Mouse (Mus musculus) fat pad, adult 2 months (tissue): ENCODE results near the gene Sclt1.

ENCODE experiments used
- DNase-seq: peaks from one replicate; pipeline ENCODE4 v3.0.0-alpha.2; 2011; ENCODE audit warnings: low read depth, low spot score; ENCODE audit errors: extremely low read depth

Gene Sclt1

GRCm38 (mm10) chr3:41587588-41587987, 154.7 kb downstream of the Sclt1 start:
- DNase-seq: no peak

- no peak for DNase-seq
Measured at GRCm38 (mm10) chr3:41586917-41587316, 155.4 kb downstream of the Sclt1 start.

- DNase-seq: no peak
Measured at GRCm38 (mm10) chr3:41586330-41586729, 156.0 kb downstream of the Sclt1 start.

GRCm38 (mm10) chr3:41585548-41585947, 156.8 kb downstream of the Sclt1 start:
- DNase-seq: no peak

- DNase-seq: no peak
Measured at GRCm38 (mm10) chr3:41583621-41584020, 158.7 kb downstream of the Sclt1 start.

- no peak for DNase-seq
Measured at GRCm38 (mm10) chr3:41583092-41583491, 159.2 kb downstream of the Sclt1 start.

GRCm38 (mm10) chr3:41582256-41582655, 160.1 kb downstream of the Sclt1 start:
- no peak for DNase-seq

GRCm38 (mm10) chr3:41581436-41581835, 160.9 kb downstream of the Sclt1 start:
- DNase-seq: no peak

- no peak for DNase-seq
Measured at GRCm38 (mm10) chr3:41580401-41581323, 161.7 kb downstream of the Sclt1 start.

GRCm38 (mm10) chr3:41579873-41580272, 162.4 kb downstream of the Sclt1 start:
- no peak for DNase-seq

- no peak for DNase-seq
Measured at GRCm38 (mm10) chr3:41577240-41577639, 165.1 kb downstream of the Sclt1 start.
